Mouse (Mus musculus) embryo, embryonic 10 days (tissue): ENCODE measurements at regions not wholly inside any gene's neighbourhood (a gene's known extent, or its start where the extent isn't known, plus 50 kb on each side); places are given as distances from the start of the nearest gene placed in this dataset.

Source experiments
- DNase-seq: peaks from one replicate; pipeline ENCODE4 v3.0.0-alpha.2; 2015; ENCODE audit warnings: low spot score

- no peak for DNase-seq
These were observed 324.9 kb upstream of the Ptchd4 start for GRCm38 (mm10) chr17:41990804-41991203.

- no peak for DNase-seq
These were observed 307.3 kb upstream of the Ptchd4 start for GRCm38 (mm10) chr17:42008415-42008814.

- no peak for DNase-seq
These were observed 291.5 kb upstream of the Ptchd4 start for GRCm38 (mm10) chr17:42024295-42024694.

- no peak for DNase-seq
These were observed 288.5 kb upstream of the Ptchd4 start for GRCm38 (mm10) chr17:42027253-42027652.

- DNase-seq = no peak
These were observed 286.3 kb upstream of the Ptchd4 start for GRCm38 (mm10) chr17:42029452-42029851.

- no peak for DNase-seq
These were observed 278.7 kb upstream of the Ptchd4 start for GRCm38 (mm10) chr17:42037089-42037488.

GRCm38 (mm10) chr17:42049779-42050515 lies 265.8 kb upstream of the Ptchd4 start:
- no peak for DNase-seq

- DNase-seq = no peak
These were observed 224.8 kb upstream of the Ptchd4 start for GRCm38 (mm10) chr17:42090764-42091452.

GRCm38 (mm10) chr17:42113684-42114083 lies 202.1 kb upstream of the Ptchd4 start:
- no peak for DNase-seq

GRCm38 (mm10) chr17:42120759-42121158 lies 195.0 kb upstream of the Ptchd4 start:
- DNase-seq = no peak

- peak; percentile 13 for DNase-seq
These were observed 189.1 kb upstream of the Ptchd4 start for GRCm38 (mm10) chr17:42126488-42127237.

- no peak for DNase-seq
These were observed 146.2 kb upstream of the Ptchd4 start for GRCm38 (mm10) chr17:42169391-42170018.

- DNase-seq = no peak
These were observed 127.2 kb upstream of the Ptchd4 start for GRCm38 (mm10) chr17:42188531-42188930.

- DNase-seq = no peak
These were observed 125.4 kb upstream of the Ptchd4 start for GRCm38 (mm10) chr17:42190206-42190902.
